Mouse (Mus musculus) embryonic fibroblast, embryonic 13.5 days (primary cell): ENCODE data around the gene Snx33.

Experiments
- CTCF ChIP-seq: IDR thresholded peaks from 2 replicates; pipeline ENCODE4 v1.5.1; 2011; ENCODE audit warnings: mild to moderate bottlenecking, control low read depth, low read length, moderate library complexity, borderline replicate concordance; ENCODE audit not compliant: insufficient read depth
- POLR2A ChIP-seq: IDR thresholded peaks from 2 replicates; pipeline ENCODE4 v1.6.1; 2011; ENCODE audit warnings: low read depth, mild to moderate bottlenecking, control low read depth, low read length, moderate library complexity

GRCm38 (mm10) chr9:56970158-56970557 is 42.0 kb upstream of the Snx33 start:
- TF ChIP-seq CTCF (no peak), POLR2A (no peak)
